Mouse (Mus musculus): ENCODE results near the gene Ube2r2. TPM values are rescaled to one million over a fixed set of nuclear protein-coding genes. Genes with fewer than 3 reads are reported as not detected.

The Ube2r2 gene
- polyA plus RNA-seq, 1 experiment from 2014 or later: 86.8 TPM

DNA sequence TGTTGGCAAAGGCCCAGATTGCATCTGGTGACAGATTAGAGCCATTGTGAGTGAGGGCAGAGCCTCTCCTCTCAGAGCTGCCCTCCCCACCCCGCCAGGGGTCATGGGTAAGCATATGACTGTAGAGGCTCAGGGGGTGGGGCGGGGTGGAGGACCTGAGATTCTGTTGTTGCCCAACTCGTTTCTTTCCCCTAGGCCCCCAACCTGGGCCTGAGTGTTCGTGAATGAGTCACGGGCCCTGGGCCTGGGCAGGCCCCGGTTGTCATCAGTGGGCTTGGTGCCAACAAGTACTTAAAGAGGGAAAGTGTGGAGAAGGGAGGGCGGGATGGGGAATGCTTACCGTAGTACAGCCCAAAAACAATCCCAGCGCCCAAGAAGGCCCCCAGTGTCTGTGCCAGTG lies 41.2 kb upstream of the Ube2r2 start:
- peak; percentile 51; the same call in 1 of the 2 replicates for ATAC-seq (ENCODE audit: insufficient number of reproducible peaks, insufficient read depth, low FRiP score, low read depth)
- H3K4me3 ChIP-seq (ENCODE audit: control insufficient read depth in 1 of 2, insufficient read depth in 1 of 2, low read depth in 1 of 2, low read length in 2 of 2): no peak overlapping the region
- H3K4me1 ChIP-seq (ENCODE audit: control insufficient read depth in 2 of 2, insufficient read depth in 2 of 2, low read length in 2 of 2): peaks cover 36 to 38% of the 10 kb centered on the region in 2 experiments
- no peaks in the 10 kb centered on the region for H3K9me3 ChIP-seq (ENCODE audit: control insufficient read depth, low read length)
- H3K36me3 ChIP-seq (ENCODE audit: control insufficient read depth, insufficient read depth, low read length): no peaks in the 10 kb centered on the region
- H3K9ac ChIP-seq (ENCODE audit: low read length): no peak overlapping the region
- peak overlapping the region; percentile 21; the same call in 1 of the 2 replicates for H3K4me2 ChIP-seq (ENCODE audit: low read length)
- WGBS: 19% methylated on average over 9 of the region's 9 CpGs
- H3K27ac ChIP-seq (replicated peaks in 1 of 2; ENCODE audit: control insufficient read depth in 1 of 2, insufficient read depth in 1 of 2, low read depth in 2 of 2, low read length in 2 of 2): peak overlapping the region in 1 of 2 experiments; percentile 22; a peak in 2 of 4 replicates
- H3K27me3 ChIP-seq (ENCODE audit: control insufficient read depth, insufficient read depth, low read length): peaks cover 6% of the 10 kb centered on the region; the same call in 1 of the 2 replicates

DNA sequence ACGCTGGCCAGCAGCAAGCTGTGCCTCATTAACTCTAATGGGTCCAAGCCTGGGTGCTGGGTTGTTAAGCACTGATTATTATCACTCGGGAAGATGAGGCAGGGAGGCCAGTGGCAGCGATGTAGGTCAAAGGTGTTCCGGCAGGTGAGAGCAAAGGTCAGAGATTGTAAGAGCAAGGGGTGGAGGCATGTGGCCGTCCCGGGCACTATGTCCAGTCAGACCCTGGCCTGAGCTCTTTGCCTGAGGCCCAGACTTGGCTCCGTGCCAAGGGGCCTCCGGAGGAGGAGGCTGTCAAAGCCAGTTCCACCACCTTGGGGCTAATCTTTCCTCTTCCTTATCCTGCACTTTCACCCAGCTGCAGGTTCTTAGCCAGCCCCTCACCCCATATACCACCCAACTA lies 39.4 kb upstream of the Ube2r2 start:
- no peaks in the 10 kb centered on the region for H3K36me3 ChIP-seq (ENCODE audit: control insufficient read depth, insufficient read depth, low read length)
- H3K4me2 ChIP-seq (ENCODE audit: low read length): no peak overlapping the region
- H3K4me1 ChIP-seq (ENCODE audit: control insufficient read depth in 2 of 2, insufficient read depth in 2 of 2, low read length in 2 of 2): peaks cover 36 to 38% of the 10 kb centered on the region in 2 experiments
- no peak overlapping the region for H3K27ac ChIP-seq (replicated peaks in 1 of 2; ENCODE audit: control insufficient read depth in 1 of 2, insufficient read depth in 1 of 2, low read depth in 2 of 2, low read length in 2 of 2)
- H3K4me3 ChIP-seq (ENCODE audit: control insufficient read depth in 1 of 2, insufficient read depth in 1 of 2, low read depth in 1 of 2, low read length in 2 of 2): no peak overlapping the region
- H3K9ac ChIP-seq (ENCODE audit: low read length): peak overlapping the region; percentile 30; the same call in 1 of the 2 replicates
- H3K27me3 ChIP-seq (ENCODE audit: control insufficient read depth, insufficient read depth, low read length): peaks cover 6% of the 10 kb centered on the region; the same call in 1 of the 2 replicates
- 37% methylated on average over 8 of the region's 8 CpGs for WGBS
- H3K9me3 ChIP-seq (ENCODE audit: control insufficient read depth, low read length): no peaks in the 10 kb centered on the region
- ATAC-seq (ENCODE audit: insufficient number of reproducible peaks, insufficient read depth, low FRiP score, low read depth): no peak

DNA sequence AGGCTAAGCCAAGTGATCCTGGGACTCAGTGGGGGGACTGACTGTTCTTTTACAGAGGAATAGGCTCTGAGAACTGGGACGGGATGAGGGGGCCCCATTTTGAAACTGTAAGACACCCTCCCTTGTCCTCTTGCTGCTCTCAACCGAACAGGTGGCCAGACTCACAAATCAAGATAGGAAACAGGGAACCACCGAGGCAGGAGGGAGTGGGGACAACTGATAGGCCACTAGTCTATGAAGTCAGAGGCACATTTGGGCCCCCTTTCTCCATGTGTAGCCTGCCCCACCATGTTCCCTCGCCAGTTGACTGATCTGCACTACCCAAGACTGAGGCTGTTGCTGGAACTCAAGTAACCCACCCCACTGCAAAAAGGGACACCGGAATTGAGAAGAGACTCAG lies 38.7 kb upstream of the Ube2r2 start:
- ATAC-seq (ENCODE audit: insufficient number of reproducible peaks, insufficient read depth, low FRiP score, low read depth): no peak
- peaks cover 36 to 38% of the 10 kb centered on the region in 2 experiments for H3K4me1 ChIP-seq (ENCODE audit: control insufficient read depth in 2 of 2, insufficient read depth in 2 of 2, low read length in 2 of 2)
- no peaks in the 10 kb centered on the region for H3K36me3 ChIP-seq (ENCODE audit: control insufficient read depth, insufficient read depth, low read length)
- no peak overlapping the region; the same call in 1 of the 2 replicates for H3K9ac ChIP-seq (ENCODE audit: low read length)
- peaks cover 6% of the 10 kb centered on the region; the same call in 1 of the 2 replicates for H3K27me3 ChIP-seq (ENCODE audit: control insufficient read depth, insufficient read depth, low read length)
- no peaks in the 10 kb centered on the region for H3K9me3 ChIP-seq (ENCODE audit: control insufficient read depth, low read length)
- H3K4me3 ChIP-seq (ENCODE audit: control insufficient read depth in 1 of 2, insufficient read depth in 1 of 2, low read depth in 1 of 2, low read length in 2 of 2): no peak overlapping the region
- no peak overlapping the region for H3K4me2 ChIP-seq (ENCODE audit: low read length)
- WGBS: 67% methylated on average over 5 of the region's 5 CpGs
- no peak overlapping the region for H3K27ac ChIP-seq (replicated peaks in 1 of 2; ENCODE audit: control insufficient read depth in 1 of 2, insufficient read depth in 1 of 2, low read depth in 2 of 2, low read length in 2 of 2)

DNA sequence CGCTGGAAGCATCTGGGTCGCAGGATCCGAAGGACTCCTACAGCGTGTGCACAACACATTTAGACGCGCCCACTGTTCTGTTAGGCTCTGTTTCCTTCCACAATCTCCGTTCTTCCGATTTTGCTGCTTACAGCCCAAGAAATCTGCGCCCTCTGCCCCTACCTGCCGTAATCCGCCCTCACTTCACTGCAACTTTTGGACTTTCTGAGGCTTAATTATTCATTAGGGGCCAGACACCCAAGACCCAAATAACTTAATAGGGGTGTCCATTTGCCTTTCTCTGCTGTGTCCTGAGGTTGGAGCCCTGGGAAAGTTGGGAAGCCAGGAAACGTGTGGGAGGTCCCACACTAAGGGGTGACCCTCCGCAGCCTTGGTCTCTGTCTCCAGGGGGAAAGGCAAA lies 38.2 kb upstream of the Ube2r2 start:
- ATAC-seq (ENCODE audit: insufficient number of reproducible peaks, insufficient read depth, low FRiP score, low read depth): no peak
- 0 out of 2 replicates have a peak overlapping the region, but pooled peaks have one; percentile 57 for H3K9ac ChIP-seq (ENCODE audit: low read length)
- peaks cover 36 to 38% of the 10 kb centered on the region in 2 experiments for H3K4me1 ChIP-seq (ENCODE audit: control insufficient read depth in 2 of 2, insufficient read depth in 2 of 2, low read length in 2 of 2)
- H3K4me2 ChIP-seq (ENCODE audit: low read length): peak overlapping the region; percentile 91
- WGBS: 77% methylated on average over 13 of the region's 13 CpGs
- no peaks in the 10 kb centered on the region for H3K36me3 ChIP-seq (ENCODE audit: control insufficient read depth, insufficient read depth, low read length)
- no peaks in the 10 kb centered on the region for H3K9me3 ChIP-seq (ENCODE audit: control insufficient read depth, low read length)
- no peak overlapping the region for H3K4me3 ChIP-seq (ENCODE audit: control insufficient read depth in 1 of 2, insufficient read depth in 1 of 2, low read depth in 1 of 2, low read length in 2 of 2)
- peaks cover 6% of the 10 kb centered on the region; the same call in 1 of the 2 replicates for H3K27me3 ChIP-seq (ENCODE audit: control insufficient read depth, insufficient read depth, low read length)
- H3K27ac ChIP-seq (replicated peaks in 1 of 2; ENCODE audit: control insufficient read depth in 1 of 2, insufficient read depth in 1 of 2, low read depth in 2 of 2, low read length in 2 of 2): no peak overlapping the region

DNA sequence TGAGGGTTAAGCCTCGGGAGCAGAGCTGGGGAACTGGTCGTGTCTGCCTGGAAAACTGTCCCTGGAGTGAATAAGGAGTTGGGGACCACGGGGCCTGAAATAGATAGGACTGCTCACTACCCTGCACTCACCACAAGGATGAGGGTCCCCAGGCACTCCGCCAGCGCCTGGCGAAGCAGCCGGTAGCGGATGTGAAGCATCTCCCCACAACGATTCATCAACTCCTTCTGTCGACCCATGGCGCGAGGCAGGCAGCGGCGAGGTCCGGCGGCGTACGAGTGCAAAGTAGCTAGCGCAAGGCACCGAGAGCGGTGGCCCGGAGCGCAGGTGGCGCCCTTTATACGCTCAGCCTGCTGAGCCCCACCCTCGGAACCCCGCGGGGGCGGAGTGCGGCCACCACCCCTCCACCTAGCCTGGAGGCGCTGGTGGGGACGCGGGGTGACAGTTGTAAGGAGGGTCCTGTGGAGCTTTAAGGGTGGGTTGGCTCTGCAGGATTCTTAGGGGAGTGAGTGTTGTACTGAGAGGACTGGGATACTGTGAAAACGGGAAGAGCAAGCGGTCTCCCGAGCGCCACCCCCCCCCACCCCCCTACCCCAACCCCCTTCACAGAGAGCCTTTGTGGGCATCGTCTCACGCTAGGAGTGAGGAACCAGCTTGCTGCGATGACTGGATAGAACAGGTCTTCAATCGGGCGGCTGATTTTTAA lies 37.5 kb upstream of the Ube2r2 start, which contains the start of gene Aqp3:
Gene Aqp3, minus strand, starts transcription at position 313 of the 706 bp plus-strand sequence.
- no peaks in the 10 kb centered on the region for H3K9me3 ChIP-seq (ENCODE audit: control insufficient read depth, low read length)
- H3K36me3 ChIP-seq (ENCODE audit: control insufficient read depth, insufficient read depth, low read length): no peaks in the 10 kb centered on the region
- 1% methylated on average over 42 of the region's 42 CpGs for whole genome bisulfite sequencing
- H3K9ac ChIP-seq (ENCODE audit: low read length): peak within 1 kb of the TSS; percentile 57
- H3K4me3 ChIP-seq (ENCODE audit: control insufficient read depth in 1 of 2, insufficient read depth in 1 of 2, low read depth in 1 of 2, low read length in 2 of 2): peak within 1 kb of the TSS; percentile 44 to 45
- no peak for ATAC-seq (ENCODE audit: insufficient number of reproducible peaks, insufficient read depth, low FRiP score, low read depth)
- H3K4me2 ChIP-seq (ENCODE audit: low read length): peak within 1 kb of the TSS; percentile 91
- no peak within 1 kb of the TSS for H3K27ac ChIP-seq (replicated peaks in 1 of 2; ENCODE audit: control insufficient read depth in 1 of 2, insufficient read depth in 1 of 2, low read depth in 2 of 2, low read length in 2 of 2)
- peaks cover 6% of the 10 kb centered on the region; the same call in 1 of the 2 replicates for H3K27me3 ChIP-seq (ENCODE audit: control insufficient read depth, insufficient read depth, low read length)
- H3K4me1 ChIP-seq (ENCODE audit: control insufficient read depth in 2 of 2, insufficient read depth in 2 of 2, low read length in 2 of 2): peaks cover 36 to 38% of the 10 kb centered on the region in 2 experiments

DNA sequence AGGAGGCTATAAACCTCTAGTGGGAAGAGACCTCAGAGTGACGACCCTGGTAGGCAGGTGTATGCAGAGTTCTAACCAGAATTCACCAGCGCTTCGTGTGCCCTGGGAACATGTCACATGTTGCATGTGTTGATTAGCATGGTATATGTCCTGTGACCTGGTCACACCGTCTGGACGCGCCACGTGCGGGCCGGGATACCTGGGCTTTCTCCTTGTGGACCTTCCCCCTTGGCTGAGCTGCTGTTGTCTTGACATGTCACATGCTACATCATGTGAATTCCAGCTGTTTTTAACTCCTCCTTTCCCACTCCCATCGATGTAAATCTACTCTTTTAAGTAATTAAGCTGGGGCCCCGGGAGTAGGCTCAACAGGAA lies 37.0 kb upstream of the Ube2r2 start:
- no peak overlapping the region for H3K27ac ChIP-seq (replicated peaks in 1 of 2; ENCODE audit: control insufficient read depth in 1 of 2, insufficient read depth in 1 of 2, low read depth in 2 of 2, low read length in 2 of 2)
- no peaks in the 10 kb centered on the region for H3K36me3 ChIP-seq (ENCODE audit: control insufficient read depth, insufficient read depth, low read length)
- H3K9me3 ChIP-seq (ENCODE audit: control insufficient read depth, low read length): no peaks in the 10 kb centered on the region
- peak overlapping the region in 1 of 2 experiments; percentile 45; a peak in 2 of 4 replicates for H3K4me3 ChIP-seq (ENCODE audit: control insufficient read depth in 1 of 2, insufficient read depth in 1 of 2, low read depth in 1 of 2, low read length in 2 of 2)
- H3K4me1 ChIP-seq (ENCODE audit: control insufficient read depth in 2 of 2, insufficient read depth in 2 of 2, low read length in 2 of 2): peaks cover 36 to 38% of the 10 kb centered on the region in 2 experiments
- peak overlapping the region; percentile 57 for H3K9ac ChIP-seq (ENCODE audit: low read length)
- WGBS: 20% methylated on average over 11 of the region's 11 CpGs
- ATAC-seq (ENCODE audit: insufficient number of reproducible peaks, insufficient read depth, low FRiP score, low read depth): no peak
- peak overlapping the region; percentile 91 for H3K4me2 ChIP-seq (ENCODE audit: low read length)
- peaks cover 6% of the 10 kb centered on the region; the same call in 1 of the 2 replicates for H3K27me3 ChIP-seq (ENCODE audit: control insufficient read depth, insufficient read depth, low read length)

DNA sequence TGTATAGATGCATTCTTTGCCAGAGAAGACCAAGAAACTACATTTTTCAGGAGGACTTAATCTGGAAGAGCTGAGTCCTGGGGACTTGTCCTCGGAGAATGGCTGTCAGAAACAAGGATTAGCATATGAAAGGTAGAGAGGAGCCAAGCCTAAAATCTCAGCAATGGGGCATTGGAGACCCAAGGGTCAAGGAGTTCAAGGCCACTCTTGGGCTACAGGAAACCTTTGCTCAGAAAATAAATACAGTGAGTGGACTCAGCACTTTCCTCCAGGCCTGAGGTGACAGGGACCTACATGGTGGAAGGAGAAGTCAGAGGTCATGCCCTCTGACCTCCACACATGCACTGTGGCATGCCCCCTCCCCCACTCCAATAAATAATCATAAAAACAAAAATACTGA lies 34.6 kb upstream of the Ube2r2 start:
- WGBS: 55% methylated on average over 1 of the region's 1 CpGs

More for the DNA sequence above, 34.6 kb upstream of the Ube2r2 start:
- no peak for ATAC-seq (ENCODE audit: insufficient number of reproducible peaks, insufficient read depth, low FRiP score, low read depth)
- Histone ChIP-seq H3K9me3 (ENCODE audit: control insufficient read depth, low read length) (no peaks in the 10 kb centered on the region), H3K4me2 (ENCODE audit: low read length) (no peak overlapping the region), H3K27me3 (ENCODE audit: control insufficient read depth, insufficient read depth, low read length) (peaks cover 6% of the 10 kb centered on the region; the same call in 1 of the 2 replicates), H3K36me3 (ENCODE audit: control insufficient read depth, insufficient read depth, low read length) (no peaks in the 10 kb centered on the region), H3K4me3 (ENCODE audit: control insufficient read depth in 1 of 2, insufficient read depth in 1 of 2, low read depth in 1 of 2, low read length in 2 of 2) (no peak overlapping the region), H3K9ac (ENCODE audit: low read length) (no peak overlapping the region), H3K27ac (replicated peaks in 1 of 2; ENCODE audit: control insufficient read depth in 1 of 2, insufficient read depth in 1 of 2, low read depth in 2 of 2, low read length in 2 of 2) (no peak overlapping the region), H3K4me1 (ENCODE audit: control insufficient read depth in 2 of 2, insufficient read depth in 2 of 2, low read length in 2 of 2) (peaks cover 20 to 22% of the 10 kb centered on the region in 2 experiments)
